Mouse (Mus musculus) frontal cortex, adult (tissue): ENCODE results near the gene Cnksr3.
A peak's percentile ranks its signal among the peaks of the same experiment; 100 is the strongest.

Experiments
- ATAC-seq: cut with Nextera tagmentation; 2 replicates; pipeline ENCODE4 v1.9.2; 2017; ENCODE audit warnings: mild to moderate bottlenecking, moderate library complexity, mixed read lengths; ENCODE audit not compliant: low TSS enrichment

The Cnksr3 gene

DNA sequence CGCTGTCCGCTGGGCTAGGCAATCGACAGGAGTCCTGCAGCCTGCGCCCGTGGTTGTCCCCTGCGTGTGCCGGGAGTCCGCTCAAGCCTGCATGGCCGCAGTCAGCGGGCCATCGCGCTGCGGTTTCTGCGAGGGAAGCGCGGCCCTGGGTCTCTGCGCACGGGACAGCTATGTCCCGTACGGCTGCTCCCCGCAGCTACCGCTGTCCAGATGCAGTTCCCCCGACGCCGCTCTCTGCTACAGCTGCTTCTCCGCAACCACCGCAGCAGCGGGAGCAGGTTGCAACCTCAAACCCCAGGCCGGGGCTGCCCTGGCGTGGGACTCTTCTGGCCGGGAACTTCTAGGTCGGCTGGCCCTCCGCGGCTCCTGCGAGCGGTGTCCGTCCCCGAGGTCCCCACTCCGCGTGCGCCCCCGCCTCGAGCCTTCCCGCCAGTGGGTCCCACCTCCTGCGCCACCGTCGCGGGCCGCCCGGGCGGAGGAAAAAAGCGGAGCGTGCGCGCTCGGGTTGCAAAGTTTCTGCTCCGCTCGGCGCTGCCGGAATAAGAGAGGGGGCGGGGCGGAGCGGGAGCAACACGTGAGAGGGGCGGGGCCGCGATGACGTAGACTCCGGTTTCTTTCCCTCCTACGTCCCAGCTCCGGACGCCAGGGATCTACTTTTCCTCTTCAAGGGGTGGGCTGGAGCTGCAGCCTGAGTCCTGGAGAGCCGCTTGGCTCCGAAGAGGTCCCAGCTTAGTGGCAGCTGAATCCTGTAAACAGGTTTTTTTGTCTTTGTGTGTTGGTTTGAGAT is at the start of gene Cnksr3:
Gene Cnksr3, minus strand, starts transcription at position 542 of the 787 bp plus-strand sequence.
- peak; percentile 81 for ATAC-seq

DNA sequence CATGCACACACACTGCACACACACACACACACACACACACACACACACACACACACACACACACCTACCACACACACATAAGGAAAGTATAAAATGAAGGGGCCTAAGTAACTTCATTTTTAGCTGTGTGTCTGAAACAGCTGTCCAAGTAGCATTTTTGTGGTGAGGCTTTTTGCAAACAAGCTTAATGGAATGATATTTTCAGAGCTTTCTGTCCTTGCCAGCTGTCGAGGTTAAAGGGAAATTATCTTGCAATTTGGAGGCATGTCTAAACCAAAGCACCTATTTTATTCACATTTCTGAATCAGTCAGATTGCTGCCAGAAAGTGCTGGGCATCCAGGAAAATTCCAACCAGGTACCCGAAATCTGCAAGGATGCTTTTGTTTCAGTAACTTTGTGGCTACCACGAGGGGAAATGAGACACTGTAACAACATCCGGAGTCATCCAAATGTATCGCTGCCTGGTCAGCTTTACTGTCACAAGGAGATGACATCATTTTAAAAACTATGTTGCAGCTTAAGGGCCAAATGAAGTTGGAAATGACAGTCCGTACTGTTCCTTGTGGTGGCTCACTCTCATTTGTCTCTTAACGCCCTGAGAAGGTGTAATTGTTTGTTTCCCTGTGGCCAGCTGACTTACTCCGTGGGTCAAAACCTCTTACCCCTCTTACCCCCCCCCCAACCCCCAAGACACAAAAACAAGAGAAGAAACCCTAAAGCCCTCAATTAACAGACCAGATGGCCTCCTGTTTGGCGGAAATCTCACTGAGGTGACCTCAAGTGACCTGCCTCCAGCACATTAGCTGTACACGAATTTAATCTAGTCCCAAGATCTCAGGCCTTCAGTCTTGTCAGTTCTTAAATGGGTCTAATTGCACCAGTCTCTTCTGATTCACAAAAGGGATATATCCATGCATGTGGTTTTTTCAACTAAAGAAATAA is 48.4 kb upstream of the Cnksr3 start:
- no peak for ATAC-seq

DNA sequence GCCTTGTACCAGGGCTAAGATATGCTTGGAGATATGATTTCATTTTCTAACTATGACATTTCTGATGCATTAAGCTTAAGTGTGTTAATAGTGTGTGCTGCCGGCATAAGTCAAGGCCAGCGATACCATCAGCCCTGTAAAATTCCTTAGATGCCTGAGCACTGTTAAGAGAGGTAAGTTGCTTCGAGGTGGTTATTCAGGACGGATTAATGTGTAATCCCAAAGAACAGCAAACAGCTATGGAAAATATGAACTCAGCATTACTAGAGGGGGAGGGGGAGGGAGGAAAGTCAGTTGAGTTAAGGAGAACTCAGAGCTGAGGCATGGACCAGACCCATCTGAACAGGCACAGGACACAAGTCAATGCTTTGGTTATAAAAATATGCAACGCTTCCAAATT is 46.6 kb upstream of the Cnksr3 start:
- ATAC-seq: no peak

GRCm38 (mm10) chr10:7250455-7250854 is 38.4 kb upstream of the Cnksr3 start:
- no peak for ATAC-seq

GRCm38 (mm10) chr10:7234601-7235000 is 22.6 kb upstream of the Cnksr3 start:
- 0 out of 2 replicates have a peak, but pooled peaks have one; percentile 50 for ATAC-seq

DNA sequence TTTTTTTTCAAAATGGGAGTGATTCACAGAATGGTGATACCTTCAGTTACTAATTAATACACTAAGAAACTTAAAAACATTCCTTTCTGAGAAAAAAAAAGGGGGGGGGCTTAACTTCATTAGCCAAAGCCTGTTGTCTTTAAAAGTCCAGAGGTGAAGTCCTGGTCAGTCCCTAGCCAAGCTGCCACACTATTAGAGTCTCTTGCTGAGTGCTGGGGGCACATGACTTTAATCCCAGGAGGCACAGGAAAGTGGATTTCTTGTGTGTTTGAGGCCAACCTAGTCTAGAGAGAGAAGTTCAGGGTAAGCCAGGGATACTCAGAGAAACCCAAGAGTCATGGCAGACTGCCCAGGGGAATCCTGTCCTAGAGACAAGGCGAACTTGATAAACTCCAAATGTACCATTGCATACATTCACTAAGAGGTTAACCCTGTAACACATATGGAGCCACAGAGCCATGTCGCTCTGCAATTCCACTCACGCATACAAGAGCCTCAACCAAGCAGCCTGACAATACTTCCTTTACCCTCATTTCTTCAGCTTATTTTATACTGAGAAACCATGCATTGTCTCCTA is 5.6 kb upstream of the Cnksr3 start:
- ATAC-seq: no peak

- no peak for ATAC-seq
Measured at GRCm38 (mm10) chr10:7214718-7215117, 2.7 kb upstream of the Cnksr3 start.

DNA sequence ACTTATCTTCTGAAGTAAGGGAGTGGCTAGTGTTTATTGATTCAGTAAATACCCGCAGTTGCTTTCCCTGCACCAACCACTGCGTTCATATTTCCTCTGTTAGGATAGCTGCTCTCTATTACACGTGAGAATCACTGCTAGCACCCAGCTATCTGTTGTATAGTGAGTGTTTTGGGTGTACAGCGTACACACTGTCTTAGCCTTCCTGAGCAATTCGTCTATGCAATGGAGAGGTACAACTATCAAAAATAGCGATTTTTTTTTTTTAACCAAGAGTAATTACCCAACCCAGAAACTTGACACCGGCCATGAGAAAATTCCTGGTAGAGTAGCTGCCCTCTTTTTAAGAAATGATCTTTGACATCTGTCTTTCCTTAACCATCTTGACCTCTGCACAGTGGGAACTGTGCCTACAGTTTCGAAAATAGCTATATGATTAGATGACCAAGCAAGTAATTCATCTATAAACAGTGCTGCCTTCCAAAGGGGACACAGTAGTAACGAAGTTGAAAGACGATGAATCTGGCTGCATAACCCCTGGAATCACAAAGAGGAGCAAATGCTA is 1.1 kb upstream of the Cnksr3 start:
- no peak for ATAC-seq

GRCm38 (mm10) chr10:7212537-7212936 is 500 bp upstream of the Cnksr3 start:
- ATAC-seq: peak; percentile 25

DNA sequence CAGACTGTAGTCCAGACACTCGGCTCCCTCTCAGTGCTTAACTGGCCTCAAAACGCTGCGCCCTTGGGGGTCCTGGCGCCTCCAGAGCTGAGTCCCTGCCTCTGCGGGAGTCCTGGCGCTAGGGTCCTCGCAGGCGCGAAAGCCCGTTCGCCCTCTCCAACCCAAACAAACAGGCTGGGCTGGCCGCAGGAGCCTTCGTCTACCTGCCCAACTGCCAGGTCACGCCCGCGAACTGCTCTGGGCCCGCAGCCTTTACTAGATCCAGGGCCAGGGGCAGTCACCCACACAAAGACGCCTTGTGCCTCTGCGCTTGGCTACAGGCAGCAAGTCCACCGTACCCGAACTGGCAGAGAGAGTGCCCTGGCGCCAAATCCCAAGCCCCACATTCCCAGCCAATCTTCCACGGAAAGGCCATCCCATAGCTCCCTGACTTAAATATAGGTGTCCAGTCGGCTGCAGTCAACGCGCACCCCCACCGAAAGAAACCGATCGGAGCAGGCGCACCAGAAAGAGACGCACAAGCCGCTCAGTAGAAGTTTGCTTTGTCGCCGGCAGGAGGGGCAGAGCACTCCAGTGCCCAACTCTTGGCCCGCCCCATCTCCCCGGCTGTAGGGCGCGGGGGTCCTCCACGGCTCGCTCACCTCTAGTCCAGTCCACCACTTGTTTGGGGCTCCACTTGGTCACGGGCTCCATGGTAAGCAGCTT is 894 bp downstream of the Cnksr3 start:
- peak; percentile 66 for ATAC-seq

GRCm38 (mm10) chr10:7209691-7210455 is 2.2 kb downstream of the Cnksr3 start:
- ATAC-seq: no peak

DNA sequence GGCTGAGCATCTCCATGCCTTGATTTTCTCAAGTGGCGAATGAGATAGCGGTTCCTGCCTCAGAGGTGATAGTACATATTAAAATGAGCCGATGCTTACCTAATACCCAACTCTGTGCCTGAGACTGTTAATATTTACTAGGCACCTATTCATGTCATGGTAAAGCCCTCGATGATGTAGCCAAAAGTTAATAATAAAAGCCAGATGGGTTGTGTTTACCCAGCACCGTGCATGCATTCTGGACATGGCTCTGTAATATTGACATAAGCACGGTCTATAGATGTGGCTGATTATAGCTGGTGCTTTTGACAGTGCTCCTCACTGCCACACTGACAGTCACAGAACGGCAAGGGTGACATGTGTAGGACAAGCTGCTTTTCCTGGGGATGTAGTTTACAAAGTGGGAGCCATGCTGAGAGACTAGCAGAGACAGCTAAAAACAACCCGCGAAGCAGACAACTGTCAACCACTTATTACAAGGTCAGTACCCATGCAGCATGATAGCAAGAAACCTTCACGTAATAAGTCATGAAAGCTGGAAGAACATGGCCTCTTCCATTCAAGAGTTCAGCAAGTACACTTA is 3.1 kb downstream of the Cnksr3 start:
- ATAC-seq: no peak

DNA sequence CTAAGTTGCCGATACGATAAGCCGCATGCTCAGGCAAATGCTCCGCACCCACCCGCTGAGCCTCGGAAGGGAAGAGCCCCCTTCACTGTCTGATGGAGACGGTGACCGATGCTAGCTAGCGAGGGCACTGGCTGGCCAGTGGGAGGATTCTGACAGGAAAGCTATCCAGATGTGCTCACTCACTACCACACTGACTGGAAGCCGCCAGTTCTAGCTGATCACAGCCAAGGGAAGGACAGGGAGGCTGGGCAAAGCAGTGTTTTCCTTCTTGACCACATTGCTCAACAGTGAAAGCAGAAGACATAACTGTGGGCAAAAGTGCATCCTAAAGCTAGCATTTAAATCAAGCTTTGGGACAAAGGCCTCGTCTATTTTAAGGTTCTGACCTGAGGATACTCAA is 4.7 kb downstream of the Cnksr3 start:
- no peak for ATAC-seq

GRCm38 (mm10) chr10:7206571-7206970 is 5.5 kb downstream of the Cnksr3 start:
- ATAC-seq: no peak

- no peak for ATAC-seq
Measured at GRCm38 (mm10) chr10:7205576-7205975, 6.5 kb downstream of the Cnksr3 start.

DNA sequence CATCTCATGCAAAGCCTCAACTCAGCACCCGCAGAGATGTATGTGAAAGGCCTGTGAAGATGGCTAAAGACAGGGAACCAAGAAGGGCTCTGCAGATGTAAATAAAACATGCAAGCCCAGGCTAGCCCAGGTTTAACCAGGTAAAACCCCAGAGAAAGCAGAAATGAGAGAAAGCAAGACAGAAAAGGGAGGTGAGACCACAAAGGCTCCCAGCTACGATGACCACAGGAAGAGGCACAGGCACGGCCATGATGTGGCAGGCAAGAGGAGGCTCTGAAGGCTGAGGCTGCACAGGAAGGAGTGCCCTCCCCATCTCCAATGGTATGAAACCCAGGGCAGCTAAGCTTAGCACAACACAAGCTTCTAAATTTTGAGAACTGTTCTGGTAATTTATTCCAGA is 7.1 kb downstream of the Cnksr3 start:
- ATAC-seq: no peak

DNA sequence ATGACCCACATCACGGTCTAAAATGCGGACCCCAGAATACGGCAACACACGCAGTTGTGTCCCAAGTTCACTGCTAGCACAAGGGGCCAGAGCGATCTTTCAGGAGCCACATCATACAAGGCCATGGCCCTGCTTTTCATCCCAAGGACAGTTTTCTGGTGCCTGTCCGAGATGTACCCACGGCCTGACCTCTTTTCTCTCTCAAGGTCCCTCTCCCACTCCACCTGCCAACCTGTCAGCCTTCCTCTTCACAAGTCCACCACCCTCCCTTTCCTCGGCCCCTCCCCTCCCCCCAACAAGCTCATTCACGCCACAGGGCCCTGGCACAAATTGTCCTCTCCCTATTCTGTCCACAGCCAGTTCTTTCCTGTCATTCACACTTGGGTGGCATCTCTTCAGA is 9.5 kb downstream of the Cnksr3 start:
- ATAC-seq: no peak

GRCm38 (mm10) chr10:7200665-7201064 is 11.4 kb downstream of the Cnksr3 start:
- no peak for ATAC-seq

DNA sequence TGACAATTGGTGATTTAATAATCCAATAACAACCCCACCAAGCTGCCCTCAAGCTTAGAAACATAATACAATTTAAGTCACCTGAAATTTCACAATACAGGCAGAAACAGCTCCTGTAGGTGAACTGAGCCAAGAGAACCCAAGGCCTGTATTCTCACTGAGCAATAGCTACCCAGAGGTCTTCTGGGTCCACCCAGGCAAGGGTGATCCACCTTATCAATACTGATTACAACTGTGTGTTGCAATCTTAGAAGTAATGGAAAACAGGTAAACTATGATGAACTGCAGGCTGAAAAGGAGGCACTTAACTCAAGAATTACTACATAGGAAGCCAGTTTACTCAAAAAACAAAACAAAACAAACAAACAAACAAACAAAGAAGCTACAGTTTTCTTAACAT is 13.8 kb downstream of the Cnksr3 start:
- ATAC-seq: no peak

DNA sequence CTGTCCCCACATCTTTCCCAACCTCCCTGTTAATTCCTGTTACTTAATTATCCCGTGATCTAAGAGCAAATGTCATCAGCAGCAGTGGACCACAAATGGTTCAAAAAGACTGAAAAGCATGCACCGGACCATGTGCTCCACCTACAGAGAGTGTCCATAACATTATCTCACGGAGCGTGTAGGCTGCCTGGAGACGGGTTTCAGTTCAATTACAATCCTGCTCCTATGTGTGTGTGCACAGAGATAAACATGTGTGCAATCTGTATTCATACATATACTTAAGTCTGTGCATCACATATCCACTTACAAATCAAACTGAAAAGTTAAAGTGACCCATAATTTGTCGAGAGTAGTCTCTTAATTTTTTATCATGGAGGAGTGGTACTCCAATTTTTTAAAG is 14.3 kb downstream of the Cnksr3 start:
- no peak for ATAC-seq
